ENCODE assay signal across 12 mouse cellular contexts in the genomic region with DNA sequence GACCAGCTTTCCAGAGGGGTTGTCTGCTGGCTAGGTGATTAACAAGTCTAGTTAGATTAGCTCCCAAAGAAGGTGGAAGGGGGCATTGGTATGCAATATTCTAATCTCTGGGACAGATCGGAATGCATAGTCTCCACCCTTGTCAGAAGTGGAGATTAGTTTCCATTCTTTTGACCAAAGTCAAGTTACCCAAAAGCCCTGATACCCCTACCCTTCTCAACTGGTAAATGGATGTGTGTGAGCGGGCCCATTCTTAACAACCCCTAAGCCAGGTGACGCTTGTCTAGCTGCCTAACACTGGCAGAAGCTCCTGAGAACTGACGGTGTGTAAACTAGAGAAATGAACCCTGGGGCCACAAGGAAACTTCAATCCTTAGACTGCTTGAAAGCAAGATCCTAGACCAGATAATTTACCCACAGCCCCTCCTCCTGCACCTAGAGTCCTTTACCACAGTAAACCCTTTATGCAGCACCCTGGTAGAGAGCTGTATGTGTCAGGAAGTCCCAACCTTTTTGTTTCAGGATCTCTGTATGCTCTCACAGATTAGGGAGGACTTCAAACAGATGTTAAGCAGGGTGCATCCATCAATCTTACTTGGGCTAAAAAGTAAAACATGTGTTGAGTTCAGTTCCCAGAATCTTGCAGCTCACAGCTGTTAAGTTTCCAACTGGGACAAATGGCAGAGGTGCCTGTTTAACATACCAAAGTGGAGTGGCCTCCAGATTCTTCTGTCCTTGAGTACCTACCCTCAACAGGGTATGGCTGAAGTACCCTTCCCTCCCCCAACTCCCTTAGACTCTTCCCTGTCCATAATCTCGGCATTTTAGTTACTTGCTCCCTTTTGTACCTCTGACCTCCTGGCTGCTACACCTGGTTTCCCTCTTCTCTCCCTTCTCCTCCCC. TPM values are rescaled to one million over a fixed set of nuclear protein-coding genes. Genes with fewer than 3 reads are reported as not detected.
DNase-seq lines count a peak whose midpoint lies in the region; ATAC-seq and TF ChIP-seq lines count a peak whose summit lies in the region.
"Had no signal": no experiment of that assay in that cellular context is flagged by ENCODE, and none has a peak within 500 bp of the region (broad histone marks: within the 10 kb centered on the region; RNA-seq: fewer than 3 reads in every experiment).

No protein-coding gene starts in this region.

- peak overlapping the region; percentile 50; the same call in 1 of the 2 replicates for H3K4me3 ChIP-seq in heart, embryonic 10.5 days
- H3K4me3 ChIP-seq in thymus, adult 2 months (ENCODE audit: control insufficient read depth, insufficient read depth, low read length): no peak overlapping the region
- H3K4me3 ChIP-seq in intestine, embryonic 14.5 days (ENCODE audit: low read depth, low read length): no peak overlapping the region
- H3K4me3 ChIP-seq in kidney, embryonic 15.5 days (replicated peaks): no peak overlapping the region

- peak overlapping the region; percentile 44; the same call in 1 of the 2 replicates for H3K4me2 ChIP-seq in intestine, embryonic 14.5 days (ENCODE audit: low read length)
- no peak overlapping the region for H3K4me2 ChIP-seq in kidney, embryonic 15.5 days

- no peaks in the 10 kb centered on the region for H3K36me3 ChIP-seq in heart, embryonic 10.5 days
- no peaks in the 10 kb centered on the region for H3K36me3 ChIP-seq in thymus, adult 2 months (ENCODE audit: control insufficient read depth, insufficient read depth, low read length)
- no peaks in the 10 kb centered on the region for H3K36me3 ChIP-seq in intestine, embryonic 14.5 days (ENCODE audit: control insufficient read depth, insufficient read depth, low read length)
- H3K36me3 ChIP-seq in kidney, embryonic 15.5 days: no peaks in the 10 kb centered on the region
- H3K36me3 ChIP-seq: heart, embryonic 13.5 days; limb, embryonic 15.5 days had no signal

- H3K9me3 ChIP-seq in heart, embryonic 10.5 days: no peaks in the 10 kb centered on the region
- H3K9me3 ChIP-seq in intestine, embryonic 14.5 days (ENCODE audit: control insufficient read depth, low read length): no peaks in the 10 kb centered on the region
- H3K9me3 ChIP-seq in kidney, embryonic 15.5 days (replicated peaks): no peaks in the 10 kb centered on the region
- H3K9me3 ChIP-seq: heart, embryonic 13.5 days; limb, embryonic 15.5 days had no signal

- WGBS in heart, embryonic 10.5 days: 29% methylated on average over 5 of the region's 5 CpGs
- 37% methylated on average over 5 of the region's 5 CpGs for WGBS in thymus, adult 2 months
- 25% methylated on average over 5 of the region's 5 CpGs for WGBS in intestine, embryonic 14.5 days
- 33% methylated on average over 5 of the region's 5 CpGs for WGBS in kidney, embryonic 15.5 days

- no peak for TF ChIP-seq CTCF in thymus, adult 2 months (IDR thresholded peaks at IDR 0.05; ENCODE audit: borderline replicate concordance, control insufficient read depth, extremely low read depth, insufficient read depth, low read length, poor library complexity)

- no peak for ATAC-seq in intestine, embryonic 14.5 days (replicated peaks; ENCODE audit: low FRiP score, low TSS enrichment, low read depth)
- ATAC-seq in kidney, embryonic 15.5 days (replicated peaks; ENCODE audit: low FRiP score): no peak; the same call in 1 of the 2 replicates

- H3K4me1 ChIP-seq in heart, embryonic 10.5 days: peaks cover 12% of the 10 kb centered on the region
- H3K4me1 ChIP-seq in thymus, adult 2 months (replicated peaks; ENCODE audit: control insufficient read depth, insufficient read depth, low read length): peaks cover 2% of the 10 kb centered on the region; the same call in 1 of the 2 replicates
- peaks cover 11% of the 10 kb centered on the region for H3K4me1 ChIP-seq in intestine, embryonic 14.5 days (replicated peaks; ENCODE audit: control insufficient read depth, insufficient read depth, low read length)
- H3K4me1 ChIP-seq in kidney, embryonic 15.5 days: peaks cover 21% of the 10 kb centered on the region

- no peak overlapping the region for H3K9ac ChIP-seq in intestine, embryonic 14.5 days (ENCODE audit: low read length)
- H3K9ac ChIP-seq in kidney, embryonic 15.5 days: no peak overlapping the region
- H3K9ac ChIP-seq: limb, embryonic 15.5 days had no signal

- TF ChIP-seq POLR2A in thymus, adult 2 months (IDR thresholded peaks at IDR 0.05; ENCODE audit: control insufficient read depth, extremely low read depth, insufficient read depth, low read length, poor library complexity): no peak

- intact Hi-C loops in heart, postnatal 36 days (cut with DNase I): no loop called here

- DNase-seq in heart, embryonic 10.5 days (ENCODE audit: low spot score): no peak
- DNase-seq in heart, postnatal 36 days: no peak
- peak; percentile 9 for DNase-seq in thymus, postnatal 25 days
- DNase-seq in thymus, adult 2 months: no peak
- no peak for DNase-seq in intestine, embryonic 14.5 days (ENCODE audit: low spot score)
- peak; percentile 69 for DNase-seq in yolk sac, embryonic 10.5 days (ENCODE audit: low spot score)
- no peak for DNase-seq in urinary bladder, adult 2 months (ENCODE audit: low spot score)
- DNase-seq: cerebellum, adult 9-11 months had no signal

- H3K27ac ChIP-seq in heart, embryonic 10.5 days: no peak overlapping the region
- H3K27ac ChIP-seq in thymus, adult 2 months (ENCODE audit: control insufficient read depth, insufficient read depth, low read length): no peak overlapping the region
- no peak overlapping the region for H3K27ac ChIP-seq in intestine, embryonic 14.5 days (ENCODE audit: low read depth)
- H3K27ac ChIP-seq in kidney, embryonic 15.5 days: no peak overlapping the region
- H3K27ac ChIP-seq: heart, embryonic 13.5 days; limb, embryonic 15.5 days had no signal

- peaks cover 8% of the 10 kb centered on the region for H3K27me3 ChIP-seq in heart, embryonic 10.5 days (ENCODE audit: insufficient read depth, poor library complexity, severe bottlenecking)
- no peaks in the 10 kb centered on the region for H3K27me3 ChIP-seq in thymus, adult 2 months (ENCODE audit: control insufficient read depth, insufficient read depth, low read length)
- peaks cover 4% of the 10 kb centered on the region; the same call in 1 of the 2 replicates for H3K27me3 ChIP-seq in intestine, embryonic 14.5 days (replicated peaks; ENCODE audit: control insufficient read depth, insufficient read depth, low read length)
- peaks cover 8% of the 10 kb centered on the region for H3K27me3 ChIP-seq in kidney, embryonic 15.5 days

RNA-seq across cellular contexts. Expression of gene 2410137M14Rik, which starts 1.5 kb away (rescaled TPM):
- polyA plus RNA-seq in heart, embryonic 10.5 days (2016; fragmentation: Nextera tagmentation; extraction: Ambion mirVana): 0.19 and 0.32 TPM in 2 replicates
- not detected for total RNA-seq in heart, postnatal 36 days (2021)
- polyA plus RNA-seq in thymus, adult 2 months (2012; rRNA removed): not detected in 2 replicates
- not detected in 2 replicates for polyA plus RNA-seq in intestine, embryonic 14.5 days (2014; fragmentation: Nextera tagmentation; extraction: Ambion mirVana)
- 0.30 and 0.56 TPM in 2 replicates for polyA plus RNA-seq in urinary bladder, adult 2 months (2012; rRNA removed)
- polyA plus RNA-seq in kidney, embryonic 15.5 days (2015; fragmentation: Nextera tagmentation; extraction: Ambion mirVana): not detected in 2 replicates
- total RNA-seq: megakaryocyte-erythroid progenitor cell, adult 5-6 weeks had no signal
- polyA plus RNA-seq: heart, embryonic 13.5 days had no signal

RNA-seq across cellular contexts. Expression of gene H2-M5, which starts 6.8 kb away (rescaled TPM):
- polyA plus RNA-seq in heart, embryonic 10.5 days (2016; fragmentation: Nextera tagmentation; extraction: Ambion mirVana): 0.27 and 0.39 TPM in 2 replicates
- total RNA-seq in heart, postnatal 36 days (2021): not detected
- polyA plus RNA-seq in thymus, adult 2 months (2012; rRNA removed): 0.32 and 0.34 TPM in 2 replicates
- 0.16 and 0.51 TPM in 2 replicates for polyA plus RNA-seq in intestine, embryonic 14.5 days (2014; fragmentation: Nextera tagmentation; extraction: Ambion mirVana)
- polyA plus RNA-seq in urinary bladder, adult 2 months (2012; rRNA removed): 3.0 and 3.8 TPM in 2 replicates
- 0.44 TPM in 2 replicates for polyA plus RNA-seq in kidney, embryonic 15.5 days (2015; fragmentation: Nextera tagmentation; extraction: Ambion mirVana)
- total RNA-seq: megakaryocyte-erythroid progenitor cell, adult 5-6 weeks had no signal

RNA-seq across cellular contexts. Expression of gene Zfp57, which starts 18.5 kb away (rescaled TPM):
- polyA plus RNA-seq in heart, embryonic 10.5 days (2016; fragmentation: Nextera tagmentation; extraction: Ambion mirVana): 65.9 and 84.5 TPM in 2 replicates
- total RNA-seq in heart, postnatal 36 days (2021): 1 to 10 TPM; 1.0 to 1.8 TPM
- 0.94 and 1.1 TPM in 2 replicates for polyA plus RNA-seq in thymus, adult 2 months (2012; rRNA removed)
- 78.3 and 85.0 TPM in 2 replicates for polyA plus RNA-seq in intestine, embryonic 14.5 days (2014; fragmentation: Nextera tagmentation; extraction: Ambion mirVana)
- polyA plus RNA-seq in urinary bladder, adult 2 months (2012; rRNA removed): 22.6 and 32.3 TPM in 2 replicates
- polyA plus RNA-seq in kidney, embryonic 15.5 days (2015; fragmentation: Nextera tagmentation; extraction: Ambion mirVana): 61.1 and 69.4 TPM in 2 replicates
- total RNA-seq: megakaryocyte-erythroid progenitor cell, adult 5-6 weeks had no signal

RNA-seq across cellular contexts. Expression of gene Znrd1as, which starts 24.1 kb away (rescaled TPM):
- 7.7 and 10.3 TPM in 2 replicates for polyA plus RNA-seq in heart, embryonic 10.5 days (2016; fragmentation: Nextera tagmentation; extraction: Ambion mirVana)
- total RNA-seq in heart, postnatal 36 days (2021): 10 to 100 TPM; 13.3 to 13.5 TPM
- 0.85 and 1.0 TPM in 2 replicates for polyA plus RNA-seq in thymus, adult 2 months (2012; rRNA removed)
- polyA plus RNA-seq in intestine, embryonic 14.5 days (2014; fragmentation: Nextera tagmentation; extraction: Ambion mirVana): 4.9 and 6.6 TPM in 2 replicates
- polyA plus RNA-seq in urinary bladder, adult 2 months (2012; rRNA removed): 15.9 and 17.0 TPM in 2 replicates
- 6.6 and 6.7 TPM in 2 replicates for polyA plus RNA-seq in kidney, embryonic 15.5 days (2015; fragmentation: Nextera tagmentation; extraction: Ambion mirVana)

RNA-seq across cellular contexts. Expression of gene Znrd1, which starts 24.1 kb away (rescaled TPM):
- polyA plus RNA-seq in heart, embryonic 10.5 days (2016; fragmentation: Nextera tagmentation; extraction: Ambion mirVana): 45.2 and 55.4 TPM in 2 replicates
- total RNA-seq in heart, postnatal 36 days (2021): 10 to 100 TPM; 24.1 to 27.6 TPM
- polyA plus RNA-seq in thymus, adult 2 months (2012; rRNA removed): 54.1 and 58.7 TPM in 2 replicates
- 88.7 and 91.2 TPM in 2 replicates for polyA plus RNA-seq in intestine, embryonic 14.5 days (2014; fragmentation: Nextera tagmentation; extraction: Ambion mirVana)
- 38.3 and 39.6 TPM in 2 replicates for polyA plus RNA-seq in urinary bladder, adult 2 months (2012; rRNA removed)
- polyA plus RNA-seq in kidney, embryonic 15.5 days (2015; fragmentation: Nextera tagmentation; extraction: Ambion mirVana): 93.2 and 95.6 TPM in 2 replicates

Comparison
In these comparisons a context has a peak if more than half of its experiments do, and no peak if none do; other contexts are left out.
1. DNase-seq: peak in thymus, postnatal 25 days (single experiment) and yolk sac, embryonic 10.5 days (single experiment); none in heart, embryonic 10.5 days (single experiment), heart, postnatal 36 days (0 of 2), thymus, adult 2 months (single experiment), intestine, embryonic 14.5 days (single experiment) and urinary bladder, adult 2 months (single experiment).
2. RNA of gene Zfp57, which starts 18.5 kb away (polyA plus RNA-seq): 65.9 to 84.5 TPM in heart, embryonic 10.5 days, 78.3 to 85.0 TPM in intestine, embryonic 14.5 days, 61.1 to 69.4 TPM in kidney, embryonic 15.5 days and 22.6 to 32.3 TPM in urinary bladder, adult 2 months; 0.94 to 1.1 TPM in thymus, adult 2 months; every median in the first group is over 10 times any median in the second.